Mouse (Mus musculus) heart, postnatal 4 days (tissue): ENCODE measurements around the gene Rnh1. TPM values are rescaled to one million over a fixed set of nuclear protein-coding genes. Genes with fewer than 3 reads are reported as not detected.

Experiments
- DNase-seq: peaks from one replicate; pipeline ENCODE4 v3.0.0; 2021
- total RNA-seq, 2 experiments: library from RNA; stranded (reverse); gene quantifications; 2 replicates each; pipeline ENCODE4 v1.2.3; 2021

The Rnh1 gene
- 10 to 100 TPM; 73.9 to 84.0 TPM for total RNA-seq

GRCm38 (mm10) chr7:141172116-141173006 lies at the start of gene Rnh1:
Gene Rnh1 (minus strand): TSS chr7:141172857.
- DNase-seq: peak; percentile 92

- no peak for DNase-seq
These were observed 49.4 kb upstream of the Rnh1 start for GRCm38 (mm10) chr7:141222126-141222467.

- DNase-seq: peak; percentile 98
These were observed 48.8 kb upstream of the Rnh1 start for GRCm38 (mm10) chr7:141221249-141222125.

DNA sequence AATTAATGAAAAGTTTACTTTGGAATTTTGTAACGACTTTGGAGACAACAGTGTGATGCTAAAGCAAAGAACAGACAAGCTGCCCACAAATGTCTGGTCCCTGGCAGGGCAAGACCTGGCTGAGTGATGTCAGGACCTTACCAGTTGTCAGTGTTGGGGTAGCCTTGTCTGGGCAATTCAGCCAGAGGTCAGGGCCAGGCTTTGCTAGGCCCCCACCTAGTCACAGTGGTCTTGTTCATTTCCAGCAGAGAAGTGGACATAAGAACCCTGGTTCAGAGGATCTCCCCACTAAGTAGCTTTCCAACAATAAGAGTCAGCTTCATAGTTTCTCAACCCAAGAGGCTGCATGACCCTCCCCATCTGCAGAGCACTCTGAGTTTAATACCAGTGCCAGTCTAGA lies 47.7 kb upstream of the Rnh1 start:
- no peak for DNase-seq

- DNase-seq: no peak
These were observed 47.0 kb upstream of the Rnh1 start for GRCm38 (mm10) chr7:141219558-141220099.

DNA sequence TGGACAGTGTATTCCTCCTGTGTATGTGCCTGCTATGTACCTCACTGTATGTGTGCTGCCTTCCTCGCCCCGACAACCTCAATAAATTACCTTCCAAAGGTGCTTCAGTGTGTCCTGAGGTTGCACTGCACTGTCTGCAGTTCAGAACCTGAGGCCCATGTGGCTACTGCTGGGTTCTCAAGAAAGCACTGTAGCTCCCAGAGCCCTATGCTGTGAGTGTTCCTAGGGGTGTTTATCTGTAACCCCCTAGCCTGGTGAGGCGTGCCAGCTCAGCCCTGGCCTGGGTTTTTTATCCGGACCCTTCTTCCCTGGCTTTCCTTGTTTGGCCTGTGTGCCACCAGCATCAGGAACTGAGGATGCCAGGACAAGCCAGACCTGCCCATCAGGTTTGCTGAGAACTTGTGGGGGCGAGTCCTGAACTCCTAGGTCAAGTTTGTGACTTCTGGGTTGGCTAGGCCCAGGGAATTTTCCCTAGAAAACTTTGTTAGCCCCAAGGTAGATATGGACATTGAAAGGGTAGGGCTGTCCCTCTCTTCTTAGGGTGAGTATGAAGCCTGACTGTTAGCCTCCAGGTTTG lies 46.0 kb upstream of the Rnh1 start:
- DNase-seq: no peak

GRCm38 (mm10) chr7:141218141-141218540 lies 45.5 kb upstream of the Rnh1 start:
- DNase-seq: no peak

DNA sequence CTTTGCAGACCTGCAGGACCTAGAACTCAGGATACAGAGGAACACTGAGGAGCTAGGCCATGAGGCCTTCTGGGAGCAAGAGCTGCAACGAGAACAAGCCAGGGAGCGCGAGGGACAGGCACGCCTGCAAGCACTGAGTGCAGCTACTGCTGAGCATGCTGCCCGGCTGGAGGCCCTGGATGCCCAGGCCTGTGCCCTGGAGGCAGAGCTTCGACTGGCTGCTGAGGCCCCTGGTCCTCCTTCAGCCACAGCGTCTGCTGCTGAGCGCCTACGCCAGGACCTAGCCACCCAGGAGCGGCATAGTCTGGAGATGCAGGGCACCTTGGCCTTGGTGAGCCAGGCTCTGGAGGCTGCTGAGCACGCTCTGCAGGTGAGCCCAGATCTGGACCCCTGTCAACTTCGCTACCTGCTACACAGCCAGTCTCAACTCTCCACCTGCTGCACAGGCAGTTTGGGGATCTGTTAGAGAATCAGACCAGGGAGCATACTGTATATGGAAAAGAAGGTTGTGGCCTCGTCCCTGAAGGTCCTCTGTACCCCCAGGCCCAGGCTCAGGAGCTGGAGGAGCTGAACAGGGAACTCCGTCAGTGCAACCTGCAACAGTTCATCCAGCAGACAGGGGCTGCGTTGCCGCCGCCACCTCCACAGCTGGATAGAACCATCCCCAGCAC lies 44.8 kb upstream of the Rnh1 start:
- no peak for DNase-seq

DNA sequence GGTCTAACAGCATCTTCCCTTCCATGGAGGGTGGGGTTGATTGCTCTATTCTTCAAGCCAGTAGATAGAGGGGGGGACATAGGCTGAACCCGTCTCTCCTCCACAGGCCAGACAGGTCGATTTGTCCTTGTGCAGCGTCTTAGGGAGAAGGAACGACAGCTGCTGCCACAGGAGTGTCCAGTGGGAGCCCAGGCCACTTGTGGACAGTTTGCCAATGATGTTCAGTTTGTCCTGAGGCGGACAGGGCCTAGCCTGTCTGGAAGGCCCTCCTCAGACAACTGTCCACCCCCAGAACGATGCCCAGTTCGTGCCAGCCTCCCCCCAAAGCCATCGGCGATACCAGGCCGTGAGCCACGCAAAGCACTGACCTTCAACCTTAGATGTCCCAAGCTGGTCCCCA lies 44.2 kb upstream of the Rnh1 start:
- no peak for DNase-seq

- DNase-seq: peak; percentile 45
These were observed 43.5 kb upstream of the Rnh1 start for GRCm38 (mm10) chr7:141215880-141216733.

- DNase-seq: peak; percentile 91
These were observed 42.6 kb upstream of the Rnh1 start, which contains the start of gene Rassf7 for GRCm38 (mm10) chr7:141215101-141215879. Gene Rassf7 (plus strand): TSS chr7:141215860.

DNA sequence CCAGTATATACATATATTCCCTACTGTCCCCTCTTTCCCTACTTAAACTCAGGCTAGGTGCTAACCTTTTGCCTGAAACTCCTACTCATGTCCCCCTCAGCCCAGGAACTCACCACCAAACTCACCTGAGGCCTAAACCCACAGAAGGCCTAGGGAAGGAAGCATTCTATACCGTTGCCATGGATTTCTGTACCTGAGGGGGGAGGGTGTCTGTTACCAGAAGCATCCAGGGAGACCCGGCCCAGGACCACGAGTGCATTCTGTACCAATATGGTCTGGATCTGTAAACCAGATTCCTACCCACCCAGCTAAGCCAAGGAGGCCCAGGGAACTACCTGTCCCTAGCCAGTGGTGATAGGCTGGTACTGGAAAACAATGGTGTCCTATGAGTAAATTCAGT lies 41.7 kb upstream of the Rnh1 start:
- no peak for DNase-seq

DNA sequence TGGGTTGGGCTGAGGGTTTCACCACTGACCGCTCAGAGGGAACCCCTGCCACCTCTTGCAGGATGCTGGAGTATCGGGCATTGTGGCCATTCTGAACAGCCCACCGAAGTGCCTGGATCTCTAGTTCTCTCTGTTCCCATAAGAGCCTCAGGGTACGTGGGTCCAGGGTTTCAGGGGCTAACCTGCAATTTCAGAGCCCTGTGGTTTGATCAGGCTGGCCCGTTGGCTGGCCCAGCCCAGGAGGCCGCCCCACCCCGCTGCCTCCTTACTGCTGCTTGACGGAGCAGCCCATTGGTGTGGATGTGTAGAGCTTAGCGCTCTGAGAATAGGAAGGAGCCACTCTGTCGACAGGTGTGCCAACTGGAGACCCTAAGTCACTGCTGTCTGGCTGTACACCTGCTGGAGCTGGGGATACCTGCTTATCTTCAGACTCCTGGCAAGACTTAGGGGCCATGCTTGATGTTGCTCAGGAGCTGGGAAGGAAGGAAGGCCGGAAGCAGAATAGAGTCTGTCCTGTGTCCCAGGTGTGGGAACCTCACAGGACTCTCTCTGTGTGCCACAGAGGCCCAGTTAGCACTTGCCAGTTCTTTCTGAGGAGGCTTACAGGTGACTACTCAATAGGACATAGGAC lies 41.1 kb upstream of the Rnh1 start, which contains the start of gene Lmntd2:
Gene Lmntd2 (minus strand): TSS at position 476 of the 631 bp plus-strand sequence.
- DNase-seq: no peak

- no peak for DNase-seq
These were observed 40.5 kb upstream of the Rnh1 start for GRCm38 (mm10) chr7:141213133-141213532.

GRCm38 (mm10) chr7:141210606-141211131 lies 38.0 kb upstream of the Rnh1 start:
- no peak for DNase-seq

- DNase-seq: no peak
These were observed 37.5 kb upstream of the Rnh1 start for GRCm38 (mm10) chr7:141210137-141210536.

GRCm38 (mm10) chr7:141209526-141209925 lies 36.9 kb upstream of the Rnh1 start:
- DNase-seq: no peak

DNA sequence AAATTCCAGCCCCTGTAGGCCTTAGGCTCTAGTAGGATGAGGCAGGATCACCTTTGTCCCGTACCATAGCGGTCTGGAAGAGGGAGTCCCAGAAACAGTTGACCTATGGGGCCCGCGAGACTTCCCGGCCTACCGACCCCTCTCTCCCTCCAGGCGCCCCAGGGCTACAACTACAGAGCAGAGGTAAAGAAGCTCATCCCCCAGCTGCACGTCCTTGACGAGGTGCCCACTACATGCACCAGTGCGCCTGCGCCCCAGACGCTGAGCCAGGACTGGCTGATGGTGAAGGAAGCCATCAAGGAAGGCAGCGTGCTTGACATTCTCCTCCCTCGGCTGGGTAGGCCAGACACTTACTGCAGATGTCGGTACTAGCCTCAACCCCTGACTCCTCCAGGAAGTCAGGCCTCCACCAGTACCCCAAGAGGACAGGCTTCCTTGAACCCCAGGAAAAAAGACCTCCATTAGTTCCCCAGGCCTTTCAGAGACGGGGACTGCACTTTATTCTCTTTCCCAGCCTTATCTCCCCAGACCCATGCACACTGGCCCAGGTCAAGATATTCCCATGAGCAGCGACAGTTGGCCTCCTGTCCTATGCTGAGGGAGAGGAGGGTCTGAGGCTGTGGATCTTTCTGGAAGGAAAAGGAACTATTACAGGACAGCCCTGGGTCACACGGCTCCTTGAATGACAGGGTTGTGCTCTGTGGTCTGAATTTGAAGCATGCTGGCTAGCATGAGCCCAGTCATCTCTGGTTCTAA lies 33.7 kb upstream of the Rnh1 start:
- DNase-seq: no peak

- DNase-seq: no peak
These were observed 32.8 kb upstream of the Rnh1 start for GRCm38 (mm10) chr7:141205504-141205903.
